Mouse (Mus musculus): ENCODE results near the gene Gpr12. TPM values are rescaled to one million over a fixed set of nuclear protein-coding genes. Genes with fewer than 3 reads are reported as not detected.
"Not testable (repeated sequence)": the region's sequence is repeated elsewhere in the genome, so short reads cannot be mapped to it uniquely, and the experiment has no call there.

Gpr12 gene
- polyA plus RNA-seq, 1 experiment from 2014 or later, result 13.3 TPM

DNA sequence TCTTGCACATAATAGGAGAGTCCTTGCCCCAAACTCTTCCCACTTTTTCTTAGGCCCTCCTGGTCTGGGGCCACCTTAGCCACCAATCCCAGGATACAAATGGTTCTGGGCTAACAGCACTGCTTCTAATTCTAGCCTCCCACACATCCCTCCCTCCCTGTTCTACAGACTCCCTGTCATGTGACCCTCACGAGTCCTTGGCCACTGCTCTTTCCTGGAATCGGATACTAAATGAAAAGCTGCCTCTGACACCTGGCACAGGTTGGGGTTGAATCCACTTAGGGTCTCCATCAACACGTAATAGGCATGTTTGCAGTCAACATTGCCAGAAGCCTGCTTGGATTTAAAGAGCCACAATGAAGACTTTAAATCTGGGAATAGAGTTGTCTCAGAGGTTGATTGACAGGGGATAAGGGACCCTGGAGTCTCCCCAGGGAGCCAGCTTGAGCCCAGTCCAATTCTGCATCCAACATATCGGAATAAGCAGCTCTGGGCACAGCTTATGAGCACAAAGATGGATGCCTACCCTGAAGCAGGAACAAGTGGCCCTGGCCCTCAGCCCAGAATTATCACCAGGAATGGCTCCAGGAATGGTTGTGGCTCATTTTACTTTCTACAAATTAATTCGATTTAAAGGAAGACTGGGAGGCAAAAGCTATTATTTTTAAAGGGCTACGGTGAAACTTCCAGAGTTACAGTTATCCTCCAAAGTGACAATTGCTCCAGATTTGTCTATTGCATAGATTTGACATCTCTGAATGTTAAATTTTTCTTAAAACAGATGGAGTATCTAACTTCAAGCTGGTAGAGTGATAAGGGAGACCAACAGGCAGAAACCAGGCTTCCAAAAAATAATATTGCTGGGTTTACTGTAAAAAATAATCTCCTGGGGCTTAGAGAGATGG lies 13.0 kb downstream of the Gpr12 start:
- not testable (repeated sequence) for H3K9ac ChIP-seq (ENCODE audit: low read length); H3K4me2 ChIP-seq (ENCODE audit: low read length); H3K9me3 ChIP-seq (replicated peaks; ENCODE audit: control insufficient read depth, low read length); H3K4me1 ChIP-seq (ENCODE audit: control insufficient read depth, insufficient read depth, low read length); H3K27me3 ChIP-seq (replicated peaks; ENCODE audit: control insufficient read depth, insufficient read depth, low read length); H3K4me3 ChIP-seq (ENCODE audit: low read depth, low read length); H3K36me3 ChIP-seq (ENCODE audit: control insufficient read depth, insufficient read depth, low read length)
- 32% methylated on average over 6 of the region's 6 CpGs for WGBS
- 0 out of 2 replicates have a peak overlapping the region, but pooled peaks have one; percentile 9 for H3K27ac ChIP-seq (ENCODE audit: low read depth, low read length)
- DNase-seq (ENCODE audit: low spot score) (peak; percentile 86), ATAC-seq (peak; percentile 97)

DNA sequence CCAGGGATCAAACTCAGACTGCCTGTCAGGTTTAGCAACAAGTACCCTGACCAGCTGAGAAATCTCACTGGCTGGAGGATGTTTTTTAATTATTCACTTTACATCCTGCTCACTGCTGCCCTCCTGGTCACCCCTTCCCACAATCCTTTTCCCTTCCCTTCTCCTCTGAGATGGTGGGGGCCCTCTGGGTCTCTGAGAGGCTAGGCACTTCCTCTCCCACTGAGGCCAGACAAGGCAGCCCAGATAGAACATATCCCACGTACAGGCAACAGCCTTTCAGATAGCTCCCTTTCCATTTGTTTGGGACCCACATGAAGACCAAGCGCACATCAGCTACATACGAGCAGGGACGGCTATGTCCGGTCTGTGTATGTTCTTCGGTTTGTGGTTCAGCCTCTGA lies 14.9 kb downstream of the Gpr12 start:
- DNase-seq (ENCODE audit: low spot score); H3K27me3 ChIP-seq (replicated peaks; ENCODE audit: control insufficient read depth, insufficient read depth, low read length); H3K4me3 ChIP-seq (ENCODE audit: low read depth, low read length); H3K36me3 ChIP-seq (ENCODE audit: control insufficient read depth, insufficient read depth, low read length); ATAC-seq; H3K27ac ChIP-seq (ENCODE audit: low read depth, low read length); H3K4me1 ChIP-seq (ENCODE audit: control insufficient read depth, insufficient read depth, low read length); H3K9me3 ChIP-seq (replicated peaks; ENCODE audit: control insufficient read depth, low read length); H3K4me2 ChIP-seq (ENCODE audit: low read length); H3K9ac ChIP-seq (ENCODE audit: low read length): not testable (repeated sequence)
- WGBS, result 86% methylated on average over 6 of the region's 6 CpGs

DNA sequence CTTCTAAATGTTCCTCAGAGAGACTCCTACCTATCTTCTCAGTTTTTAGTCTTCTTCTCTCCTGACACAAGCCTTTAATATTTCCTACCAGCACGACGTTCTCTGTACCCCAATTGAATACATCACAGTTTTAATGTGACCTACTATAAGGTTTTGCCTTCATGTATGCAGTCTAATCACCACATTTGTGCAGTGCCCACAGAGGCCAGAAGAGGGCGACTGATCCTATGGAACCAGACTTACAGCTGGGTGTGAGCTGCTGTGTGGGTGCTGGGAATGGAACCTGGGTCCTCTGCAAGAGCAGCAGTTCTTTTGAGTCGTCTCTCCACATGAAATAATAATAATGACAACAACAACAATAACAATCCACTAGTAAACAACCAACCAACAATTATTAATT lies 18.0 kb downstream of the Gpr12 start:
- ATAC-seq, result no peak

DNA sequence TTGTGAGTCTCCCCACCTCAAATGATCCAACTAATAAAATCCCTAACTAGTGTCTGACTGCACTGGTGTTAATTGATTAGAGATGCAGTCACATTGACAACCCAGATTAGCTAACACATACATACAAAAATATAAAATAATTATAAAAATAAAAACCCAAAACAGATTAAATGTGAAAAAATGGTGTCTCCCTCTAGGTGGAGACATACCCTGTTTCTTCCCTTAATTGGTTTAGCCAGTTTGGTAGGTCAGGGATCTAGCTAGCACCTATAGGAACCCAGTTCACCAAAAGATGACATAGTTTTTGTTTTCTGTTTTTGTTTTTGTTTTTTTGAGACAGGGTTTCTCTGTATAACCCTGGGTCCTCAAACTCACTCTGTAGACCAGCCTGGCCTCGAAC lies 20.8 kb downstream of the Gpr12 start:
- H3K27ac ChIP-seq (ENCODE audit: low read depth, low read length), result no peak overlapping the region
- no peak overlapping the region for H3K9ac ChIP-seq (ENCODE audit: low read length)
- H3K4me3 ChIP-seq (ENCODE audit: low read depth, low read length), result no peak overlapping the region
- H3K4me1 ChIP-seq (ENCODE audit: control insufficient read depth, insufficient read depth, low read length), result no peaks in the 10 kb centered on the region
- H3K27me3 ChIP-seq (replicated peaks; ENCODE audit: control insufficient read depth, insufficient read depth, low read length), result no peaks in the 10 kb centered on the region
- no peak overlapping the region for H3K4me2 ChIP-seq (ENCODE audit: low read length)
- no peaks in the 10 kb centered on the region for H3K36me3 ChIP-seq (ENCODE audit: control insufficient read depth, insufficient read depth, low read length)
- no peak for ATAC-seq
- DNase-seq (ENCODE audit: low spot score), result no peak
- WGBS, result 88% methylated on average over 1 of the region's 1 CpGs
- no peaks in the 10 kb centered on the region for H3K9me3 ChIP-seq (replicated peaks; ENCODE audit: control insufficient read depth, low read length)

More for the DNA sequence above, 18.0 kb downstream of the Gpr12 start:
- DNase-seq (ENCODE audit: low spot score), result peak; percentile 54
- no peaks in the 10 kb centered on the region for H3K4me1 ChIP-seq (ENCODE audit: control insufficient read depth, insufficient read depth, low read length)
- no peak overlapping the region for H3K27ac ChIP-seq (ENCODE audit: low read depth, low read length)
- H3K27me3 ChIP-seq (replicated peaks; ENCODE audit: control insufficient read depth, insufficient read depth, low read length), result no peaks in the 10 kb centered on the region
- H3K9ac ChIP-seq (ENCODE audit: low read length), result no peak overlapping the region
- H3K4me3 ChIP-seq (ENCODE audit: low read depth, low read length), result no peak overlapping the region
- H3K4me2 ChIP-seq (ENCODE audit: low read length), result no peak overlapping the region
- no peaks in the 10 kb centered on the region for H3K36me3 ChIP-seq (ENCODE audit: control insufficient read depth, insufficient read depth, low read length)
- no peaks in the 10 kb centered on the region for H3K9me3 ChIP-seq (replicated peaks; ENCODE audit: control insufficient read depth, low read length)
- 64% methylated on average over 4 of the region's 4 CpGs for WGBS

DNA sequence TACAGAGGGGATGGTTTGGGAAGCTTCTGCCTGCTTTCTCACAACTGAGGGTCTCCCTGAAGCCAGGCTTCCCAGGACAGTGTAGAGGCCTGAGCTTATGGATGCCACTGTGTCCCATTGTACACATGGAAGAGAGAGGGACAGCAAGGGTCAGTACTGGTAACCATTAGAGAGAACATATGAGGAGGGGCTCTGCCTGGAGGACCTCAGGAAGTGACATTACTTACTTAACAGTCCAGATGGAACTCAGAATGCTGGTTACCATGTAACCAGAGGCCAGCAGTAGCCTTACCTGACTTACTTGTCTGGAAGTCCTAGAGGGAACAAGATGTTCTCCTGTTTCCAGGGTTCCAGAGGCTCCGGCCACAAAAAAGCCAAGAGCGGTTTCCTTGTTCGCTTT lies 29.2 kb downstream of the Gpr12 start, which contains the start of gene Gm3415:
Gene Gm3415 (plus strand): TSS at position 301 of the 400 bp plus-strand sequence.
- H3K27ac ChIP-seq (ENCODE audit: low read depth, low read length); DNase-seq (ENCODE audit: low spot score); H3K27me3 ChIP-seq (replicated peaks; ENCODE audit: control insufficient read depth, insufficient read depth, low read length); H3K4me1 ChIP-seq (ENCODE audit: control insufficient read depth, insufficient read depth, low read length); ATAC-seq; H3K4me3 ChIP-seq (ENCODE audit: low read depth, low read length); H3K36me3 ChIP-seq (ENCODE audit: control insufficient read depth, insufficient read depth, low read length); H3K9ac ChIP-seq (ENCODE audit: low read length); H3K4me2 ChIP-seq (ENCODE audit: low read length); H3K9me3 ChIP-seq (replicated peaks; ENCODE audit: control insufficient read depth, low read length): not testable (repeated sequence)
- WGBS, result no CpG with 5 or more reads among the region's 3 CpGs

DNA sequence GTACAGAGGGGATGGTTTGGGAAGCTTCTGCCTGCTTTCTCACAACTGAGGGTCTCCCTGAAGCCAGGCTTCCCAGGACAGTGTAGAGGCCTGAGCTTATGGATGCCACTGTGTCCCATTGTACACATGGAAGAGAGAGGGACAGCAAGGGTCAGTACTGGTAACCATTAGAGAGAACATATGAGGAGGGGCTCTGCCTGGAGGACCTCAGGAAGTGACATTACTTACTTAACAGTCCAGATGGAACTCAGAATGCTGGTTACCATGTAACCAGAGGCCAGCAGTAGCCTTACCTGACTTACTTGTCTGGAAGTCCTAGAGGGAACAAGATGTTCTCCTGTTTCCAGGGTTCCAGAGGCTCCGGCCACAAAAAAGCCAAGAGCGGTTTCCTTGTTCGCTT lies 47.7 kb downstream of the Gpr12 start, which contains the start of gene Gm3409:
Gene Gm3409 (plus strand): TSS at position 301 of the 400 bp plus-strand sequence.
- H3K36me3 ChIP-seq (ENCODE audit: control insufficient read depth, insufficient read depth, low read length); H3K27me3 ChIP-seq (replicated peaks; ENCODE audit: control insufficient read depth, insufficient read depth, low read length); H3K4me2 ChIP-seq (ENCODE audit: low read length); H3K27ac ChIP-seq (ENCODE audit: low read depth, low read length); ATAC-seq; DNase-seq (ENCODE audit: low spot score); H3K4me1 ChIP-seq (ENCODE audit: control insufficient read depth, insufficient read depth, low read length); H3K9ac ChIP-seq (ENCODE audit: low read length); H3K9me3 ChIP-seq (replicated peaks; ENCODE audit: control insufficient read depth, low read length); H3K4me3 ChIP-seq (ENCODE audit: low read depth, low read length): not testable (repeated sequence)
- WGBS, result 89% methylated on average over 2 of the region's 3 CpGs

Other genes with a start within 250 kb of the Gpr12 start
- 5.3 and 6.1 TPM in 2 replicates for gene Wasf3, start 200.3 kb downstream of the Gpr12 start, polyA plus RNA-seq (2014; fragmentation: Nextera tagmentation; extraction: Ambion mirVana)
- not detected in 2 replicates for gene Gm6408, start 103.3 kb downstream of the Gpr12 start, polyA plus RNA-seq (2014; fragmentation: Nextera tagmentation; extraction: Ambion mirVana)
- gene Gm6370, start 93.9 kb downstream of the Gpr12 start, polyA plus RNA-seq (2014; fragmentation: Nextera tagmentation; extraction: Ambion mirVana), result not detected in 2 replicates
- not detected in 2 replicates for gene 4930449I24Rik, start 82.8 kb downstream of the Gpr12 start, polyA plus RNA-seq (2014; fragmentation: Nextera tagmentation; extraction: Ambion mirVana)
- gene Gm3402, start 71.1 kb downstream of the Gpr12 start, polyA plus RNA-seq (2014; fragmentation: Nextera tagmentation; extraction: Ambion mirVana), result not detected in 2 replicates
- gene Gm3404, start 59.4 kb downstream of the Gpr12 start, polyA plus RNA-seq (2014; fragmentation: Nextera tagmentation; extraction: Ambion mirVana), result not detected in 2 replicates
- not detected in 2 replicates for gene Gm3409, start 47.6 kb downstream of the Gpr12 start, polyA plus RNA-seq (2014; fragmentation: Nextera tagmentation; extraction: Ambion mirVana)
- not detected in 2 replicates for gene Gm3415, start 29.1 kb downstream of the Gpr12 start, polyA plus RNA-seq (2014; fragmentation: Nextera tagmentation; extraction: Ambion mirVana)
- 9.6 and 10.5 TPM in 2 replicates for gene Usp12, start 209.8 kb upstream of the Gpr12 start, polyA plus RNA-seq (2014; fragmentation: Nextera tagmentation; extraction: Ambion mirVana)
- 391 and 517 TPM in 2 replicates for gene Rpl21, start 247.7 kb upstream of the Gpr12 start, polyA plus RNA-seq (2014; fragmentation: Nextera tagmentation; extraction: Ambion mirVana)

Measured in forebrain, embryonic 14.5 days (tissue).